9 mouse cellular contexts compared by ENCODE assay signal in the genomic region with DNA sequence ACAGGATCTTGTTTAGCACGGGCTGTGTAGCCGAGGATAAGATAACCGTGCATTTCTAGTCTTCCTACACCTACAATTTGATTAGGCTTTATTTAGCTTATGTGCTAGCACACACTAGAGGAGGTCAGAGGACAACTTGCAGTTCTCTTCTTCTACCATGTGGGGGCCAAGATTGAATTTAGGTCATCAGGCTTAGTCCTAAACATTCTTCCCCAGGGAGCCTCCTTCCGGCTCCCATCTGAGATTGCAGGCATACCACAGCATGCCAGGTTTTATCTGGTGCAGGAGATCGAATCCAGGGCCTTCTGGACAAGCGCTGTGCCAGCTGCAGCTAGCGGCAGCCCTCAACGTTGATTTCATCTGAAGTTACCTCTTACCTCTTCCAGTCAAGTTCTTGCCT. TPM values are rescaled to one million over a fixed set of nuclear protein-coding genes. Genes with fewer than 3 reads are reported as not detected.
DNase-seq lines count a peak whose midpoint lies in the region; ATAC-seq and TF ChIP-seq lines count a peak whose summit lies in the region.
"Had no signal": no experiment of that assay in that cellular context is flagged by ENCODE, and none has a peak within 500 bp of the region (broad histone marks: within the 10 kb centered on the region; RNA-seq: fewer than 3 reads in every experiment).

No protein-coding gene starts in this region.

- no peak overlapping the region for H3K4me3 ChIP-seq in bone marrow macrophage, adult 2 months (ENCODE audit: insufficient read depth, low read length)
- H3K4me3 ChIP-seq in small intestine, adult 2 months (ENCODE audit: low read depth, low read length), result no peak overlapping the region
- no peak overlapping the region for H3K4me3 ChIP-seq in forebrain, embryonic 15.5 days
- H3K4me3 ChIP-seq in neural tube, embryonic 15.5 days (replicated peaks), result no peak overlapping the region
- H3K4me3 ChIP-seq: liver, embryonic 15.5 days had no signal

- H3K9me3 ChIP-seq in forebrain, embryonic 15.5 days, result no peaks in the 10 kb centered on the region
- H3K9me3 ChIP-seq in neural tube, embryonic 15.5 days (replicated peaks), result no peaks in the 10 kb centered on the region
- H3K9me3 ChIP-seq: liver, embryonic 15.5 days had no signal

- no peaks in the 10 kb centered on the region for H3K27me3 ChIP-seq in small intestine, adult 2 months (ENCODE audit: control insufficient read depth, insufficient read depth, low read length)
- H3K27me3 ChIP-seq in forebrain, embryonic 15.5 days, result no peaks in the 10 kb centered on the region
- H3K27me3 ChIP-seq in neural tube, embryonic 15.5 days (replicated peaks), result no peaks in the 10 kb centered on the region
- H3K27me3 ChIP-seq: liver, embryonic 15.5 days had no signal

- no peak overlapping the region for H3K27ac ChIP-seq in bone marrow macrophage, adult 2 months (ENCODE audit: insufficient read depth, low read depth, low read length)
- H3K27ac ChIP-seq in small intestine, adult 2 months (ENCODE audit: insufficient read depth, low read depth, low read length), result no peak overlapping the region
- no peak overlapping the region for H3K27ac ChIP-seq in forebrain, embryonic 15.5 days (replicated peaks)
- no peak overlapping the region for H3K27ac ChIP-seq in neural tube, embryonic 15.5 days (replicated peaks)
- H3K27ac ChIP-seq: liver, embryonic 15.5 days had no signal

- TF ChIP-seq CTCF in bone marrow macrophage, adult 2 months (IDR thresholded peaks at IDR 0.05; ENCODE audit: low read depth, low read length), result peak; percentile 10; the same call in 1 of the 2 replicates
- TF ChIP-seq CTCF in small intestine, adult 2 months (IDR thresholded peaks at IDR 0.05; ENCODE audit: extremely low read depth, insufficient read length, insufficient replicate concordance, low read depth, low read length), result peak; percentile 52; the same call in 1 of the 2 replicates

- DNase-seq in heart, adult 11 months, result peak; percentile 92
- no peak for DNase-seq in heart, postnatal 25 days (ENCODE audit: low spot score)
- peak; percentile 29 for DNase-seq in B cell, adult 2 months

- WGBS in small intestine, adult 2 months, result 17% methylated on average over 8 of the region's 8 CpGs
- 20% methylated on average over 8 of the region's 8 CpGs for WGBS in forebrain, embryonic 15.5 days
- WGBS in neural tube, embryonic 15.5 days, result 30% methylated on average over 8 of the region's 8 CpGs

- H3K4me1 ChIP-seq in bone marrow macrophage, adult 2 months (ENCODE audit: control insufficient read depth, insufficient read depth, low read length), result peaks cover 6% of the 10 kb centered on the region; the same call in 1 of the 2 replicates
- H3K4me1 ChIP-seq in small intestine, adult 2 months (ENCODE audit: control insufficient read depth, insufficient read depth, insufficient read length, low read length), result no peaks in the 10 kb centered on the region
- peaks cover 5% of the 10 kb centered on the region for H3K4me1 ChIP-seq in forebrain, embryonic 15.5 days
- peaks cover 8% of the 10 kb centered on the region for H3K4me1 ChIP-seq in neural tube, embryonic 15.5 days

- no peak overlapping the region for H3K4me2 ChIP-seq in forebrain, embryonic 15.5 days (replicated peaks)
- no peak overlapping the region for H3K4me2 ChIP-seq in neural tube, embryonic 15.5 days
- H3K4me2 ChIP-seq: liver, embryonic 15.5 days had no signal

- intact Hi-C loops in heart, postnatal 25 days (cut with DNase I), result loop anchor here (5.0 kb wide), 1 partner anchor 36 kb away; no protein-coding TSS in a partner anchor

- no peaks in the 10 kb centered on the region for H3K36me3 ChIP-seq in small intestine, adult 2 months (ENCODE audit: control insufficient read depth, insufficient read depth, low read length)
- H3K36me3 ChIP-seq in forebrain, embryonic 15.5 days, result no peaks in the 10 kb centered on the region
- no peaks in the 10 kb centered on the region for H3K36me3 ChIP-seq in neural tube, embryonic 15.5 days
- H3K36me3 ChIP-seq: liver, embryonic 15.5 days had no signal

- H3K9ac ChIP-seq in forebrain, embryonic 15.5 days (replicated peaks), result no peak overlapping the region
- H3K9ac ChIP-seq in neural tube, embryonic 15.5 days (replicated peaks), result no peak overlapping the region
- H3K9ac ChIP-seq: liver, embryonic 15.5 days had no signal

- TF ChIP-seq POLR2A in bone marrow macrophage, adult 2 months (IDR thresholded peaks at IDR 0.05; ENCODE audit: borderline replicate concordance, low read depth, low read length), result no peak
- no peak for TF ChIP-seq POLR2A in small intestine, adult 2 months (IDR thresholded peaks at IDR 0.05; ENCODE audit: low read depth, low read length)

- ATAC-seq in inflammation-experienced regulatory T-cells, adult 6 months, result peak; percentile 82
- ATAC-seq in forebrain, embryonic 15.5 days (replicated peaks), result no peak
- no peak for ATAC-seq in neural tube, embryonic 15.5 days (ENCODE audit: low FRiP score)

RNA-seq across cellular contexts. Expression of a gene that starts 23.2 kb away (rescaled TPM):
- total RNA-seq in heart, postnatal 25 days (2021), result 10 to 100 TPM; 30.1 to 31.5 TPM
- 305 and 317 TPM in 2 replicates for polyA plus RNA-seq in bone marrow macrophage, adult 2 months (2012; ENCODE audit: insufficient read depth, insufficient read length, missing spikeins)
- polyA plus RNA-seq in inflammation-experienced regulatory T-cells, adult 6 months (2017; shearing (Covaris generic)), result 10 to 100 TPM; 15.8 to 42.3 (median 20.4) TPM
- polyA plus RNA-seq in small intestine, adult 2 months (2012; rRNA removed), result 89.9 and 634 TPM in 2 replicates
- 5.8 and 5.9 TPM in 2 replicates for polyA plus RNA-seq in forebrain, embryonic 15.5 days (2015; fragmentation: Nextera tagmentation; extraction: Ambion mirVana)
- 4.2 and 21.7 TPM in 2 replicates for polyA plus RNA-seq in neural tube, embryonic 15.5 days (2015; fragmentation: Nextera tagmentation; extraction: Ambion mirVana)

RNA-seq across cellular contexts. Expression of a gene that starts 32.7 kb away (rescaled TPM):
- total RNA-seq in heart, postnatal 25 days (2021), result 10 to 100 TPM; 75.4 to 89.1 TPM
- polyA plus RNA-seq in bone marrow macrophage, adult 2 months (2012; ENCODE audit: insufficient read depth, insufficient read length, missing spikeins), result 16.6 and 24.0 TPM in 2 replicates
- 10 to 100 TPM; 23.9 to 27.8 (median 24.9) TPM for polyA plus RNA-seq in inflammation-experienced regulatory T-cells, adult 6 months (2017; shearing (Covaris generic))
- 10.5 and 22.8 TPM in 2 replicates for polyA plus RNA-seq in small intestine, adult 2 months (2012; rRNA removed)
- polyA plus RNA-seq in forebrain, embryonic 15.5 days (2015; fragmentation: Nextera tagmentation; extraction: Ambion mirVana), result 36.1 and 39.3 TPM in 2 replicates
- 40.2 and 43.4 TPM in 2 replicates for polyA plus RNA-seq in neural tube, embryonic 15.5 days (2015; fragmentation: Nextera tagmentation; extraction: Ambion mirVana)
